19 mouse cellular contexts compared by ENCODE assay signal in the genomic region with DNA sequence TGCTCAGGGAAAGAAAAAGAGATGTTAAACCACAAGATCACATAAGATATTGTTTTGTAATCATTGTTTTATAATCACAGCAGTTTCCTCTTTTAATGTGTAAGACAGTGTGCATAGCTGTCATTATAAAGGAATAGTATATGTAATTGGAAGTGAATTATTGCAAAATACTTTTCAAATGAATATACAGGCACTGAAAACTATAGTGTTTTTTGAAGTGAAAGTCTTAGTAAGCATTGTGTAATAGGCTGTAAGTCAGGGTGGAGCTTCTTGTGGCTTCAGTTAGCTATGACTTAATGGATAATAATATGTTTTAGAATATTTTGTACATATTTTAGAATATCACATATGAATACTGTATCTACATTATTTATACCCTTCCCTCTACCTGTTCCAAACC.
"Had no signal": no experiment of that assay in that cellular context is flagged by ENCODE, and none has a peak within 500 bp of the region (broad histone marks: within the 10 kb centered on the region; RNA-seq: fewer than 3 reads in every experiment).

No protein-coding gene starts in this region.

- DNase-seq: liver, embryonic 13.5 days; liver, postnatal 0 days; lung, embryonic 14.5 days; lung, postnatal 10 days; lung, postnatal 4 days; midbrain, embryonic 14.5 days; retina, postnatal 1 day; right cerebral cortex, adult 18-20 months; right cerebral cortex, postnatal 25 days; right cerebral cortex, postnatal 4 days; spleen, adult 18-20 months; thymus, adult 2 months; thymus, postnatal 25 days had no signal

- H3K4me3 ChIP-seq: liver, embryonic 13.5 days; liver, embryonic 15.5 days; midbrain, embryonic 10.5 days; midbrain, embryonic 12.5 days; neural tube, embryonic 13.5 days; neural tube, embryonic 15.5 days had no signal

- H3K36me3 ChIP-seq: liver, embryonic 13.5 days; liver, embryonic 15.5 days; midbrain, embryonic 10.5 days; midbrain, embryonic 12.5 days; neural tube, embryonic 13.5 days; neural tube, embryonic 15.5 days had no signal

- ATAC-seq: liver, postnatal 0 days; midbrain, embryonic 16.5 days had no signal

- H3K27me3 ChIP-seq: liver, embryonic 13.5 days; liver, embryonic 15.5 days; midbrain, embryonic 12.5 days; neural tube, embryonic 13.5 days; neural tube, embryonic 15.5 days had no signal
